Mouse (Mus musculus) embryonic facial prominence, embryonic 13.5 days (tissue): ENCODE measurements around the gene Six6. TPM values are rescaled to one million over a fixed set of nuclear protein-coding genes. Genes with fewer than 3 reads are reported as not detected.

ENCODE experiments used
- polyA plus RNA-seq: library from polyadenylated mRNA; unstranded; fragments of >200 nt; fragmentation: Nextera tagmentation; extraction: Ambion mirVana; gene quantifications from 2 replicates; pipeline ENCODE4 v1.2.1, GENCODE M21; 2015

The Six6 gene
- polyA plus RNA-seq, 1 experiment from 2014 or later: not detected

Other genes with a start within 250 kb of the Six6 start
- 46.6 and 54.8 TPM in 2 replicates for gene Ppm1a, start 182.4 kb upstream of the Six6 start, polyA plus RNA-seq
- gene 4930447C04Rik, start 882 bp downstream of the Six6 start, polyA plus RNA-seq: 9.0 and 9.8 TPM in 2 replicates
- 34.3 and 35.0 TPM in 2 replicates for gene Six1, start 114.0 kb downstream of the Six6 start, polyA plus RNA-seq
- 6.5 and 7.2 TPM in 2 replicates for gene Six4, start 173.6 kb downstream of the Six6 start, polyA plus RNA-seq
- gene Mnat1, start 183.8 kb downstream of the Six6 start, polyA plus RNA-seq: 34.6 and 35.6 TPM in 2 replicates